Mouse (Mus musculus) stomach, embryonic 16.5 days (tissue): ENCODE results near the gene Rbm44. TPM values are rescaled to one million over a fixed set of nuclear protein-coding genes. Genes with fewer than 3 reads are reported as not detected.

ENCODE experiments used
- ATAC-seq: fragments of 200-750 bp; cut with Nextera tagmentation; 2 replicates; pipeline ENCODE4 v1.8.0; 2017; ENCODE audit warnings: moderate number of reproducible peaks, moderate TSS enrichment; ENCODE audit not compliant: insufficient read depth, low FRiP score
- H3K27ac ChIP-seq: fragments of 300-500 bp; sonication (generic); 2 replicates; pipeline ENCODE4 v1.5.1; 2014; ENCODE audit warnings: low read length
- H3K27me3 ChIP-seq: fragments of 300-500 bp; sonication (generic); 2 replicates; pipeline ENCODE4 v1.6.1; 2014; ENCODE audit warnings: low read length, control low read depth, mixed read lengths; ENCODE audit not compliant: control insufficient read depth, insufficient read depth
- H3K36me3 ChIP-seq: fragments of 300-500 bp; sonication (generic); 2 replicates; pipeline ENCODE4 v1.6.1; 2014; ENCODE audit warnings: low read length; ENCODE audit not compliant: control insufficient read depth, insufficient read depth
- H3K4me1 ChIP-seq: fragments of 300-500 bp; sonication (generic); 2 replicates; pipeline ENCODE4 v1.6.1; 2014; ENCODE audit warnings: low read length, control low read depth, mixed read lengths; ENCODE audit not compliant: control insufficient read depth, insufficient read depth
- H3K4me2 ChIP-seq: fragments of 300-500 bp; sonication (generic); 2 replicates; pipeline ENCODE4 v1.6.1; 2014; ENCODE audit warnings: low read depth, low read length, mixed read lengths
- H3K4me3 ChIP-seq: fragments of 300-500 bp; sonication (generic); replicated peaks from 2 replicates; pipeline ENCODE4 v1.5.1; 2014; ENCODE audit warnings: mild to moderate bottlenecking, low read length
- H3K9ac ChIP-seq: fragments of 300-500 bp; sonication (generic); 2 replicates; pipeline ENCODE4 v1.6.1; 2014; ENCODE audit warnings: low read length
- H3K9me3 ChIP-seq: fragments of 300-500 bp; sonication (generic); replicated peaks from 2 replicates; pipeline ENCODE4 v1.6.1; 2016; ENCODE audit warnings: low read length, control low read depth; ENCODE audit not compliant: control insufficient read depth
- WGBS: fragments of 180-500 bp; shearing (Covaris S2); extraction: QIAGEN DNeasy Blood & Tissue Kit; methylation state at CpG from one replicate; pipeline ENCODE4 v1.1.7; 2014; 5-methylcytosine and 5-hydroxymethylcytosine counted together
- polyA plus RNA-seq: library from polyadenylated mRNA; unstranded; fragments of >200 nt; fragmentation: Nextera tagmentation; extraction: Ambion mirVana; gene quantifications from 2 replicates; pipeline ENCODE4 v1.2.1, GENCODE M21; 2015

Rbm44 gene
- 0.35 and 0.45 TPM in 2 replicates for polyA plus RNA-seq

- Histone ChIP-seq H3K27ac (no peak within 1 kb of the TSS), H3K4me2 (no peak within 1 kb of the TSS), H3K4me3 (no peak within 1 kb of the TSS), H3K27me3 (no peaks in the 10 kb centered on the region), H3K4me1 (no peaks in the 10 kb centered on the region), H3K36me3 (no peaks in the 10 kb centered on the region), H3K9ac (no peak within 1 kb of the TSS), H3K9me3 (no peaks in the 10 kb centered on the region)
- ATAC-seq, result no peak; the same call in 1 of the 2 replicates
- WGBS, result 64% methylated on average over 20 of the region's 20 CpGs
These were observed at the start of gene Rbm44 for GRCm38 (mm10) chr1:91144813-91145212. Gene Rbm44, plus strand, starts transcription at chr1:91145089.

GRCm38 (mm10) chr1:91095258-91095657 is 49.6 kb upstream of the Rbm44 start:
- peaks cover 30% of the 10 kb centered on the region for H3K4me1 ChIP-seq
- H3K27ac ChIP-seq, result peak overlapping the region; percentile 66
- H3K9me3 ChIP-seq, result no peaks in the 10 kb centered on the region
- 0 out of 2 replicates have a peak, but pooled peaks have one; percentile 31 for ATAC-seq
- no peaks in the 10 kb centered on the region for H3K36me3 ChIP-seq
- H3K4me3 ChIP-seq, result no peak overlapping the region
- no peaks in the 10 kb centered on the region for H3K27me3 ChIP-seq
- H3K4me2 ChIP-seq, result no peak overlapping the region
- WGBS, result 43% methylated on average over 3 of the region's 3 CpGs
- no peak overlapping the region for H3K9ac ChIP-seq

- ATAC-seq, result no peak
- no peak overlapping the region; the same call in 1 of the 2 replicates for H3K9ac ChIP-seq
- WGBS, result 50% methylated on average over 1 of the region's 1 CpGs
- H3K4me1 ChIP-seq, result peaks cover 30% of the 10 kb centered on the region
- H3K9me3 ChIP-seq, result no peaks in the 10 kb centered on the region
- no peak overlapping the region for H3K4me3 ChIP-seq
- H3K36me3 ChIP-seq, result no peaks in the 10 kb centered on the region
- H3K27me3 ChIP-seq, result no peaks in the 10 kb centered on the region
- peak overlapping the region; percentile 66 for H3K27ac ChIP-seq
- H3K4me2 ChIP-seq, result no peak overlapping the region
These were observed 49.0 kb upstream of the Rbm44 start for GRCm38 (mm10) chr1:91095853-91096252.

- H3K27me3 ChIP-seq, result no peaks in the 10 kb centered on the region
- no peak overlapping the region for H3K4me2 ChIP-seq
- H3K9ac ChIP-seq, result no peak overlapping the region
- H3K36me3 ChIP-seq, result 0 out of 2 replicates have a peak, but pooled peaks cover 4% of the 10 kb centered on the region
- H3K4me1 ChIP-seq, result peaks cover 30% of the 10 kb centered on the region
- no peak overlapping the region for H3K4me3 ChIP-seq
- peak overlapping the region; percentile 66; the same call in 1 of the 2 replicates for H3K27ac ChIP-seq
- H3K9me3 ChIP-seq, result no peaks in the 10 kb centered on the region
- 58% methylated on average over 5 of the region's 5 CpGs for WGBS
- no peak for ATAC-seq
These were observed 48.4 kb upstream of the Rbm44 start for GRCm38 (mm10) chr1:91096490-91096889.

GRCm38 (mm10) chr1:91097283-91097834 is 47.5 kb upstream of the Rbm44 start:
- 85% methylated on average over 11 of the region's 11 CpGs for WGBS
- Histone ChIP-seq H3K9ac (no peak overlapping the region), H3K9me3 (no peaks in the 10 kb centered on the region), H3K4me3 (no peak overlapping the region), H3K27ac (no peak overlapping the region), H3K36me3 (0 out of 2 replicates have a peak, but pooled peaks cover 5% of the 10 kb centered on the region), H3K27me3 (no peaks in the 10 kb centered on the region), H3K4me1 (peaks cover 30% of the 10 kb centered on the region), H3K4me2 (no peak overlapping the region)
- no peak for ATAC-seq

GRCm38 (mm10) chr1:91098887-91099286 is 46.0 kb upstream of the Rbm44 start:
- Histone ChIP-seq H3K36me3 (peaks cover 6% of the 10 kb centered on the region; the same call in 1 of the 2 replicates), H3K4me1 (peaks cover 30% of the 10 kb centered on the region), H3K9me3 (no peaks in the 10 kb centered on the region), H3K4me3 (no peak overlapping the region), H3K27me3 (no peaks in the 10 kb centered on the region), H3K9ac (no peak overlapping the region), H3K27ac (peak overlapping the region; percentile 3; the same call in 1 of the 2 replicates), H3K4me2 (no peak overlapping the region)
- no peak for ATAC-seq
- WGBS, result 5% methylated on average over 6 of the region's 6 CpGs

- Histone ChIP-seq H3K4me3 (no peak overlapping the region), H3K36me3 (peaks cover 9% of the 10 kb centered on the region; the same call in 1 of the 2 replicates), H3K4me2 (no peak overlapping the region), H3K4me1 (peaks cover 3% of the 10 kb centered on the region; the same call in 1 of the 2 replicates), H3K27me3 (no peaks in the 10 kb centered on the region), H3K9me3 (no peaks in the 10 kb centered on the region), H3K27ac (no peak overlapping the region), H3K9ac (no peak overlapping the region)
- ATAC-seq, result no peak
- 68% methylated on average over 11 of the region's 11 CpGs for WGBS
These were observed 43.0 kb upstream of the Rbm44 start for GRCm38 (mm10) chr1:91101709-91102440.

- Histone ChIP-seq H3K27me3 (no peaks in the 10 kb centered on the region), H3K4me2 (no peak overlapping the region), H3K9ac (no peak overlapping the region), H3K4me1 (peaks cover 3% of the 10 kb centered on the region; the same call in 1 of the 2 replicates), H3K4me3 (no peak overlapping the region), H3K27ac (peak overlapping the region; percentile 40), H3K9me3 (no peaks in the 10 kb centered on the region), H3K36me3 (peaks cover 9% of the 10 kb centered on the region)
- WGBS, result 79% methylated on average over 15 of the region's 15 CpGs
- 0 out of 2 replicates have a peak, but pooled peaks have one; percentile 42 for ATAC-seq
These were observed 41.4 kb upstream of the Rbm44 start for GRCm38 (mm10) chr1:91103366-91103983.

- 66% methylated on average over 5 of the region's 5 CpGs for WGBS
- no peak overlapping the region for H3K4me2 ChIP-seq
- H3K27ac ChIP-seq, result no peak overlapping the region
- no peaks in the 10 kb centered on the region for H3K4me1 ChIP-seq
- H3K9ac ChIP-seq, result no peak overlapping the region
- no peaks in the 10 kb centered on the region for H3K27me3 ChIP-seq
- H3K9me3 ChIP-seq, result no peaks in the 10 kb centered on the region
- no peak overlapping the region for H3K4me3 ChIP-seq
- H3K36me3 ChIP-seq, result peaks cover 7% of the 10 kb centered on the region
- no peak for ATAC-seq
These were observed 37.3 kb upstream of the Rbm44 start for GRCm38 (mm10) chr1:91107548-91107947.
